Mouse (Mus musculus) neural tube, embryonic 13.5 days (tissue): Measurements from ENCODE around the gene Slfn8. TPM values are rescaled to one million over a fixed set of nuclear protein-coding genes. Genes with fewer than 3 reads are reported as not detected.

Experiments
- ATAC-seq: fragments of 200-750 bp; cut with Nextera tagmentation; 2 replicates; pipeline ENCODE4 v1.8.0; 2017; ENCODE audit warnings: low read depth, mild to moderate bottlenecking, moderate TSS enrichment, moderate library complexity
- H3K27ac ChIP-seq: fragments of 300-500 bp; sonication (generic); replicated peaks from 2 replicates; pipeline ENCODE4 v1.5.1; 2015; ENCODE audit warnings: moderate library complexity, mild to moderate bottlenecking, inconsistent platforms
- H3K27me3 ChIP-seq: fragments of 300-500 bp; sonication (generic); 2 replicates; pipeline ENCODE4 v1.6.1; 2015; ENCODE audit warnings: mild to moderate bottlenecking, inconsistent platforms
- H3K36me3 ChIP-seq: fragments of 300-500 bp; sonication (generic); 2 replicates; pipeline ENCODE4 v1.6.1; 2015; ENCODE audit warnings: mild to moderate bottlenecking, inconsistent platforms
- H3K4me1 ChIP-seq: fragments of 300-500 bp; sonication (generic); replicated peaks from 2 replicates; pipeline ENCODE4 v1.6.1; 2015; ENCODE audit warnings: inconsistent platforms
- H3K4me2 ChIP-seq: fragments of 300-500 bp; sonication (generic); 2 replicates; pipeline ENCODE4 v1.6.1; 2015; ENCODE audit warnings: inconsistent platforms, mild to moderate bottlenecking, moderate library complexity
- H3K4me3 ChIP-seq: fragments of 300-500 bp; sonication (generic); 2 replicates; pipeline ENCODE4 v1.5.1; 2015; ENCODE audit warnings: mild to moderate bottlenecking, inconsistent platforms
- H3K9ac ChIP-seq: fragments of 300-500 bp; sonication (generic); 2 replicates; pipeline ENCODE4 v1.6.1; 2015; ENCODE audit warnings: moderate library complexity, mild to moderate bottlenecking, inconsistent platforms
- H3K9me3 ChIP-seq: fragments of 300-500 bp; sonication (generic); 2 replicates; pipeline ENCODE4 v1.6.1; 2016; ENCODE audit warnings: inconsistent platforms
- WGBS: fragments of 180-500 bp; shearing (Covaris S2); methylation state at CpG from one replicate; pipeline ENCODE4 v1.1.7; 2015; 5-methylcytosine and 5-hydroxymethylcytosine counted together
- polyA plus RNA-seq: library from polyadenylated mRNA; unstranded; fragments of >200 nt; fragmentation: Nextera tagmentation; extraction: Ambion mirVana; gene quantifications from 2 replicates; pipeline ENCODE4 v1.2.1, GENCODE M21; 2015

The Slfn8 gene
- polyA plus RNA-seq, result 0.21 and 0.45 TPM in 2 replicates

GRCm38 (mm10) chr11:83020621-83021020 lies at the start of gene Slfn8:
Gene Slfn8 (minus strand): TSS chr11:83020810.
- Histone ChIP-seq H3K9ac (no peak within 1 kb of the TSS), H3K4me1 (no peaks in the 10 kb centered on the region), H3K27me3 (no peaks in the 10 kb centered on the region), H3K36me3 (no peaks in the 10 kb centered on the region), H3K27ac (no peak within 1 kb of the TSS), H3K4me3 (no peak within 1 kb of the TSS), H3K4me2 (no peak within 1 kb of the TSS), H3K9me3 (no peaks in the 10 kb centered on the region)
- ATAC-seq, result no peak
- WGBS, result 76% methylated on average over 5 of the region's 5 CpGs

DNA sequence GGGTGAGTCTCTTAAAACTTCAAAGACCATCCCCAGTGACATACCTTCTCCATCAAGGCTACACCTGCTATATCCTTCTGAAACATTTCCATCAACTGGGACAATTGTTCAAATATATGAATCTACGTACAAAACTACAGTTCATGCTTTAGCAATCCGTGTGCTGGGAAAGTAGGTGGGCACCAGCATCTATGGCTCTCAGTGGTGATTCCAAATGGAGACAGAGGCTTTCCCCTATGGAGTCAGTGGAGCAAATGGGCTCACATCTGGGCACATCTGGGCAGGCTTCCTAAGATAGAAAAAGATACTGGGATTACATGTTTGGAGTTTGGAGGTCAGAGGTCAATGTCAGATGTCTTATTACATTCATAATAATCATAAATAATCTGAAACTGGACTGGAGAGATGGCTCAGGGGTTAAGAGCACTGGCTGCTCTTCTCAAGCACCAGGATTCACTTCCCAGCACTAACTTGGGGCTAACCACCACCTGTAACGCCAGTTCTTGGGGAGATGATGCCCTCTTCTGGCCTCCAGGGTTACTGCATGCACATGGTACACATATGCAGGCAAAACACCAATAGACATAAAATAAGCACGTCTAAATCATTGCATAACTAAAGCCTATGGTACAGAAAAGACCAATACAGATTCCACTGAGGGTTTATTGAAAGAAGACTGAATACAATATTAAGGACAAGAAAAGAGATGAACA lies 47.5 kb upstream of the Slfn8 start:
- 78% methylated on average over 4 of the region's 4 CpGs for WGBS

GRCm38 (mm10) chr11:83066640-83067531 lies 46.3 kb upstream of the Slfn8 start:
- H3K9ac ChIP-seq, result no peak overlapping the region
- 55% methylated on average over 11 of the region's 11 CpGs for WGBS
- H3K36me3 ChIP-seq, result no peaks in the 10 kb centered on the region
- H3K4me3 ChIP-seq, result no peak overlapping the region
- H3K9me3 ChIP-seq, result no peaks in the 10 kb centered on the region
- H3K4me1 ChIP-seq, result no peaks in the 10 kb centered on the region
- ATAC-seq, result no peak
- H3K27ac ChIP-seq, result no peak overlapping the region
- H3K27me3 ChIP-seq, result no peaks in the 10 kb centered on the region
- no peak overlapping the region for H3K4me2 ChIP-seq

More for the DNA sequence above, 47.5 kb upstream of the Slfn8 start:
- Histone ChIP-seq H3K4me3 (no peak overlapping the region), H3K4me1 (no peaks in the 10 kb centered on the region), H3K9ac (no peak overlapping the region), H3K4me2 (no peak overlapping the region), H3K9me3 (no peaks in the 10 kb centered on the region), H3K27ac (no peak overlapping the region), H3K36me3 (no peaks in the 10 kb centered on the region), H3K27me3 (no peaks in the 10 kb centered on the region)
- no peak for ATAC-seq

DNA sequence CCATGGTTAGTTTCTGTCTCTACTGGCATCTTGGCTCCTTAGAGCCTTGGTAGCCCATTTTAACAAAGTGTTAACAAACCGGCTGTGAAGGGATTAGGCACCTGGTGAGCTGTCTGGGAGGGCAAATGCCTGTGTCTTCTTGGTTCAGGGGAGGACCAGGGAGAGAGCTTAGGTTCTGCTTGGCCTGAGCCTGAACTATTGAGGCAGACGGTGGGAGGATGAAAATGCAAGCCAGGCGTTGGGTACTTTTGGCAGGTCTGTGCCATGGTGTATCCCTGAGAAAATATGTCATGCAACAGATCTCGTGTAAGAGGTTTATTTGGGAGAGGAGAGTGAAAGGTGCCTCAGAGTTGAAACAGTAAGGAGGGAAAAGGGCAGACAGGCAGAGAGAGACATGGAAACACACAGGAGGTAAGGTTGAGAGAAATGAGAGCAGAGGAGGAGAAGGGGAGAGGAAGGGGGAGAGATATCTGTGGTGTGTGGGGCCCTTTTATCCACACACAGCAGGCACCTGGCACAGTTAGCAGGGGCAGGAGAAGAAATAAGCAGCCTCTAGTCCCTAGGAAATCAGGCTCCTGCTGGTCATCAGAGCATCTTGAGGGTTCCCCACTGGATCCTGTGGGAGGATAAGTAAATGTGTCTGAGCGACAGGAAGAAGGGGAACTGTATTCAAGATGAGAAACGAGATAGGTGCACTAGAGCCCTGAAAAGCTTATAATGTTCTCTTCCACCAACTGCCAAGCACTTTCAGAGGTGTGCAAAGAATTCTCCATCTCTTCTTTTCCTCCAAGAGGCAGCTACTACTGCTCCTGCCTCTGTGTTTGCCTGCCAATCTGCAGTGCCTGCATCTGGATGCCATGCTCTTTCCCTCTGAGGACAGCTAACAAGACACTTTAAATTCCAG lies 45.1 kb upstream of the Slfn8 start:
- no peaks in the 10 kb centered on the region for H3K9me3 ChIP-seq
- H3K4me3 ChIP-seq, result no peak overlapping the region
- no peaks in the 10 kb centered on the region for H3K4me1 ChIP-seq
- no peak for ATAC-seq
- H3K9ac ChIP-seq, result no peak overlapping the region
- no peaks in the 10 kb centered on the region for H3K36me3 ChIP-seq
- H3K27ac ChIP-seq, result no peak overlapping the region
- WGBS, result 45% methylated on average over 6 of the region's 6 CpGs
- no peaks in the 10 kb centered on the region for H3K27me3 ChIP-seq
- no peak overlapping the region for H3K4me2 ChIP-seq

GRCm38 (mm10) chr11:83064946-83065345 lies 44.3 kb upstream of the Slfn8 start, which contains the start of gene Slfn2:
Gene Slfn2 (plus strand): TSS chr11:83065112.
- no peaks in the 10 kb centered on the region for H3K36me3 ChIP-seq
- H3K27me3 ChIP-seq, result no peaks in the 10 kb centered on the region
- H3K27ac ChIP-seq, result no peak within 1 kb of the TSS
- H3K4me3 ChIP-seq, result no peak within 1 kb of the TSS
- no peak within 1 kb of the TSS for H3K4me2 ChIP-seq
- no peak within 1 kb of the TSS for H3K9ac ChIP-seq
- 77% methylated on average over 2 of the region's 2 CpGs for WGBS
- ATAC-seq, result no peak
- H3K4me1 ChIP-seq, result no peaks in the 10 kb centered on the region
- H3K9me3 ChIP-seq, result no peaks in the 10 kb centered on the region

DNA sequence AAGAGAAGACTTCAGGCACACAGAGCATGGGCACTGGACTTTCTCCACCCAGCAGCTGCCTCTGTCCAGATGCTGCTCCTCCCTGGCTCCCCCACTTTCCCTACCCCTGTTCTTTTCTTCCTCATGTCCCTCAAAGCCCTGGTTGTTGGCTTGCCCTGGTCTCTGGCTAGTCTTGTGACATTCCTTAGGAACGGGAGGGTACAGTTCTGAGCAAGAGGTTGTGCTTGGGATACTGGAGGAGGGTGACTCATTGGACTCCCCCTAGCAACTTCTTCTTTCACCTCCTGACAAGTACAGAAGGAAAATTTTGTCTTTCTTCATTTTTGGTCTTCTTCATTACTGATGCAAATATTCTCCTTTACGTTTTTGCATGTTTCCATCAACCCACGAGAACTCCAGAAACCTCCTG lies 43.3 kb upstream of the Slfn8 start:
- H3K9me3 ChIP-seq, result no peaks in the 10 kb centered on the region
- H3K4me3 ChIP-seq, result no peak overlapping the region
- no peaks in the 10 kb centered on the region for H3K36me3 ChIP-seq
- no peaks in the 10 kb centered on the region for H3K27me3 ChIP-seq
- no peak overlapping the region for H3K4me2 ChIP-seq
- no peak overlapping the region for H3K9ac ChIP-seq
- WGBS, result 79% methylated on average over 3 of the region's 3 CpGs
- no peaks in the 10 kb centered on the region for H3K4me1 ChIP-seq
- no peak for ATAC-seq
- H3K27ac ChIP-seq, result no peak overlapping the region

GRCm38 (mm10) chr11:83063126-83063525 lies 42.5 kb upstream of the Slfn8 start:
- WGBS, result 75% methylated on average over 4 of the region's 4 CpGs
- Histone ChIP-seq H3K9ac (no peak overlapping the region), H3K36me3 (no peaks in the 10 kb centered on the region), H3K4me3 (no peak overlapping the region), H3K27ac (no peak overlapping the region), H3K9me3 (no peaks in the 10 kb centered on the region), H3K27me3 (no peaks in the 10 kb centered on the region), H3K4me1 (no peaks in the 10 kb centered on the region), H3K4me2 (no peak overlapping the region)
- ATAC-seq, result no peak

DNA sequence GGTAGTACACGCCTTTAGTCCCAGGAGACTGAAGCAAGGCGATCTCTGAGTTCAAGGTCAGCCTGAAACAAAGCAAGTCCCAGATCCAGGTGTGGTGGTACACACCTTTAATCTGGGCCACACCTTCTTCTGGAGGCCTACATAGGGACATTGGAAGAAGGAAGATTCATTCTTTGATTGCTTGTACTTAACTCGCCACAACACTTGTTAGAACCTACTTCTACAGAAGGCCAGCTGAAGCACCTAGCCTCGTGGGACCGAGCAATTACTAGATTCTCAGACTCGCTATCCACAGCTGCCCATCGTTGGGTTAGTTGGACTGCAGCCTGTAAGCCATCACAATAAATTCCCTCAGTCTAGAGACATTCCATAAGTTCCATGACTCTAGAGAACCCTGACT lies 41.2 kb upstream of the Slfn8 start:
- WGBS, result 82% methylated on average over 7 of the region's 7 CpGs
- no peak overlapping the region for H3K9ac ChIP-seq
- no peaks in the 10 kb centered on the region for H3K36me3 ChIP-seq
- no peaks in the 10 kb centered on the region for H3K27me3 ChIP-seq
- H3K4me1 ChIP-seq, result no peaks in the 10 kb centered on the region
- no peak for ATAC-seq
- H3K9me3 ChIP-seq, result no peaks in the 10 kb centered on the region
- no peak overlapping the region for H3K4me3 ChIP-seq
- H3K4me2 ChIP-seq, result no peak overlapping the region
- H3K27ac ChIP-seq, result no peak overlapping the region

DNA sequence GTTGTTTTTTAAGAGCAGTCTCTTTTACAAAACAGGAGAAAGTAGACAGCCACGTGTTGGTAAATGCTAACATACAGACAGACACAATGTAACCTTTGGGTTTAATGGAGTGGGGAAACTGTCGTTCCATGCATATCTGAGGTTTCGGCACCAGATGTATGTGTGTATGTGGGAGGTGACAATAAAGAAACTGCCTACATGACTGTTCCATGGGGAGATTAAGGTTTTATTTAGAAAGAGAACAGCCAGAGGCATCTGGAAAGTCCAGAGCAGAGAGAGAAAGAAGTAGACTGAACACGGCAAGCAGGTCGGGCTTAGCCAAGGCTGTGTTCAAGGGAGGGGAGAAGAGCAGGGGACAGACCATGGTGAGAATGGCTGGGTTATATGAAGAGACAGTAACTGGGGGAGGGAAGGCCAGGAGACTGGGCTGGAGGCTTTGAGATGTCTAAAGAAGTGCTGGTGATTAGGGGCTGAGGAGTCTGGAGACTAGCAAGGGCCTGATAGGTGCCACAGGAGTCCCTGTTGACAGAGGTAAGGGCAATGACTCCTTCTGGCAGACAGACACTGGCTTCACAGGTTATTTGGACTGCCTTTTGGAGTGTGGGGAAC lies 39.9 kb upstream of the Slfn8 start:
- H3K27me3 ChIP-seq, result no peaks in the 10 kb centered on the region
- no peak overlapping the region for H3K27ac ChIP-seq
- 83% methylated on average over 5 of the region's 5 CpGs for WGBS
- no peak overlapping the region for H3K4me2 ChIP-seq
- no peak overlapping the region for H3K9ac ChIP-seq
- no peaks in the 10 kb centered on the region for H3K36me3 ChIP-seq
- no peak overlapping the region for H3K4me3 ChIP-seq
- no peaks in the 10 kb centered on the region for H3K9me3 ChIP-seq
- H3K4me1 ChIP-seq, result no peaks in the 10 kb centered on the region
- ATAC-seq, result no peak

DNA sequence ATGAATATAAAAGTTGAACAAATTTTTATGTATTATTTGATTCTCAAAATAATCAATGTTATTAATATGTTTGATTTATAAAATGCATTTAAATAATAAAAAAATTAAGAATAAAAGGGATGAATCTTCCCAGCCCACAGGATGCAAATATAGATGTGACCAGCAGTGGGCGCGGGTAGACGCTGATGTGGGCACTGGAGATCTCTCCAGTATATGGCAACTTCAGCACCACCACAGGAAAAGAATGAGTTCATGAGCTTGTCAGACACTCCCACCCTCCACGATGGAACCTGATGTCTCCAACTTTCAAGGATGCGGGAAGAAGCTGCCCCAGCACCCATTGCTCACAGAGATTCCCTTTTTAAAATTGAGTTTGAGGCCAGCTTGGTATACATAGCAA lies 37.3 kb upstream of the Slfn8 start:
- H3K27me3 ChIP-seq, result no peaks in the 10 kb centered on the region
- no peak overlapping the region for H3K27ac ChIP-seq
- H3K9ac ChIP-seq, result no peak overlapping the region
- H3K36me3 ChIP-seq, result no peaks in the 10 kb centered on the region
- ATAC-seq, result no peak
- H3K4me3 ChIP-seq, result no peak overlapping the region
- no peaks in the 10 kb centered on the region for H3K9me3 ChIP-seq
- no peaks in the 10 kb centered on the region for H3K4me1 ChIP-seq
- WGBS, result 8% methylated on average over 5 of the region's 5 CpGs
- no peak overlapping the region for H3K4me2 ChIP-seq

GRCm38 (mm10) chr11:83045642-83046041 lies 25.0 kb upstream of the Slfn8 start:
- Histone ChIP-seq H3K4me3 (no peak overlapping the region), H3K4me2 (no peak overlapping the region), H3K36me3 (no peaks in the 10 kb centered on the region), H3K9me3 (no peaks in the 10 kb centered on the region), H3K4me1 (0 out of 2 replicates have a peak, but pooled peaks cover 8% of the 10 kb centered on the region), H3K27me3 (no peaks in the 10 kb centered on the region; the same call in none of the 2 replicates), H3K9ac (no peak overlapping the region), H3K27ac (no peak overlapping the region)
- WGBS, result 80% methylated on average over 3 of the region's 3 CpGs
- no peak for ATAC-seq
